ENCODE assay signal across 9 mouse cellular contexts in the genomic region with DNA sequence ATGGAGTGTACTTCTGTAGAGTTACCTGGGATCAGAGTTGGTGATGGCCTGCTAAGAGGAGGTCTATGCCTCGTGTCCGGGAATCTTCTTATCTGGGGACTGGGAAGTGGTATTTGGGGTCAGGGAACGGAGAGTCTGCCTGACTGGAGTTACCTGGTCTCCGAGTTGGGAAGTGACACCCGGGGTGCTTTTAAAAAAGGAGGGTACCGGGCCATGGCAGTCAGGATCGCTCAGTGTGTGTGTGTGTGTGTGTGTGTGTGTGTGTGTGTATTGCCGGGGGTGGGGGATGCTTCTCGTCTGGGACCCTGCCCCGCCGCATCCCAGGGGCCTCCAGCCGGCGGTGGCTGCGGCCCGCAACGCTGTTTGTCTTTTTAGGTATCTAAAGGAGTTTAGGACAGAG. TPM values are rescaled to one million over a fixed set of nuclear protein-coding genes. Genes with fewer than 3 reads are reported as not detected.
A peak's percentile ranks its signal among the peaks of the same experiment; 100 is the strongest.
DNase-seq lines count a peak whose midpoint lies in the region; ATAC-seq and TF ChIP-seq lines count a peak whose summit lies in the region.
"Had no signal": no experiment of that assay in that cellular context is flagged by ENCODE, and none has a peak within 500 bp of the region (broad histone marks: within the 10 kb centered on the region; RNA-seq: fewer than 3 reads in every experiment).

No protein-coding gene starts in this region.

- peaks cover 42% of the 10 kb centered on the region for H3K4me1 ChIP-seq in embryonic facial prominence, embryonic 10.5 days
- peaks cover 20% of the 10 kb centered on the region for H3K4me1 ChIP-seq in hindbrain, postnatal 0 days (ENCODE audit: insufficient read depth, low read length)
- peaks cover 25% of the 10 kb centered on the region for H3K4me1 ChIP-seq in neural tube, embryonic 12.5 days

- H3K4me2 ChIP-seq in hindbrain, postnatal 0 days (ENCODE audit: low read depth, low read length), result peak overlapping the region; percentile 95
- peak overlapping the region; percentile 86 for H3K4me2 ChIP-seq in neural tube, embryonic 12.5 days (replicated peaks)

- TF ChIP-seq CTCF in left cerebral cortex, adult 2 months (IDR thresholded peaks at IDR 0.05), result no peak
- no peak for TF ChIP-seq CTCF in hindbrain, postnatal 0 days (IDR thresholded peaks at IDR 0.05; ENCODE audit: low read depth)

- peak overlapping the region; percentile 86 for H3K9ac ChIP-seq in hindbrain, postnatal 0 days (replicated peaks; ENCODE audit: low read length)
- H3K9ac ChIP-seq in neural tube, embryonic 12.5 days, result peak overlapping the region; percentile 82

- DNase-seq in left cerebral cortex, adult 2 months (ENCODE audit: extremely low spot score in 1 of 2, low spot score in 2 of 2), result no peak
- no peak for DNase-seq in left cerebral cortex, postnatal 10 days (ENCODE audit: extremely low spot score in 1 of 2, low spot score in 2 of 2)
- DNase-seq in embryonic facial prominence, embryonic 10.5 days (ENCODE audit: low spot score), result no peak
- DNase-seq in hindbrain, postnatal 0 days (ENCODE audit: low spot score), result no peak
- no peak for DNase-seq in ovary, postnatal 14 days (ENCODE audit: low spot score)
- no peak for DNase-seq in adrenal gland, adult 18-20 months (ENCODE audit: low spot score in 2 of 2)
- DNase-seq in layer of hippocampus, adult 9-11 months, result no peak

- 4% methylated on average over 16 of the region's 16 CpGs for WGBS in embryonic facial prominence, embryonic 10.5 days
- 5% methylated on average over 16 of the region's 16 CpGs for WGBS in hindbrain, postnatal 0 days
- 5% methylated on average over 15 of the region's 16 CpGs for WGBS in neural tube, embryonic 12.5 days

- ATAC-seq in hindbrain, postnatal 0 days, result no peak
- no peak for ATAC-seq in neural tube, embryonic 12.5 days (ENCODE audit: low FRiP score, low read depth)

- H3K27ac ChIP-seq in left cerebral cortex, adult 2 months, result peak overlapping the region; percentile 93
- H3K27ac ChIP-seq in embryonic facial prominence, embryonic 10.5 days (replicated peaks), result peak overlapping the region; percentile 94
- no peak overlapping the region for H3K27ac ChIP-seq in hindbrain, postnatal 0 days
- H3K27ac ChIP-seq in neural tube, embryonic 12.5 days, result no peak overlapping the region

- intact Hi-C loops in left cerebral cortex, adult 2 months (cut with DNase I), result loop anchor here (2.0 kb wide), 1 partner anchor 32 kb away; no protein-coding TSS in a partner anchor
- intact Hi-C loops in left cerebral cortex, postnatal 10 days (cut with DNase I), result no loop called here

- H3K27me3 ChIP-seq in embryonic facial prominence, embryonic 10.5 days (replicated peaks; ENCODE audit: low read depth, poor library complexity, severe bottlenecking), result no peaks in the 10 kb centered on the region
- H3K27me3 ChIP-seq in hindbrain, postnatal 0 days (ENCODE audit: insufficient read depth, low read length), result no peaks in the 10 kb centered on the region
- H3K27me3 ChIP-seq in neural tube, embryonic 12.5 days (replicated peaks), result no peaks in the 10 kb centered on the region

- peak overlapping the region; percentile 88 for H3K4me3 ChIP-seq in left cerebral cortex, adult 2 months
- H3K4me3 ChIP-seq in embryonic facial prominence, embryonic 10.5 days, result peak overlapping the region; percentile 97
- peak overlapping the region; percentile 98 for H3K4me3 ChIP-seq in hindbrain, postnatal 0 days (ENCODE audit: low read length)
- H3K4me3 ChIP-seq in neural tube, embryonic 12.5 days, result peak overlapping the region; percentile 98

- H3K36me3 ChIP-seq in embryonic facial prominence, embryonic 10.5 days (replicated peaks), result peaks cover 46% of the 10 kb centered on the region
- peaks cover 18% of the 10 kb centered on the region for H3K36me3 ChIP-seq in hindbrain, postnatal 0 days (ENCODE audit: insufficient read depth, low read length)
- peaks cover 8% of the 10 kb centered on the region; the same call in 1 of the 2 replicates for H3K36me3 ChIP-seq in neural tube, embryonic 12.5 days

- no peaks in the 10 kb centered on the region for H3K9me3 ChIP-seq in embryonic facial prominence, embryonic 10.5 days
- H3K9me3 ChIP-seq in hindbrain, postnatal 0 days (ENCODE audit: low read length), result no peaks in the 10 kb centered on the region
- H3K9me3 ChIP-seq in neural tube, embryonic 12.5 days, result no peaks in the 10 kb centered on the region

RNA-seq across cellular contexts. Expression of gene Unkl, which starts 0.9 kb away (rescaled TPM):
- total RNA-seq in left cerebral cortex, adult 2 months (2021), result 10 to 100 TPM; 39.0 to 40.7 TPM
- 10 to 100 TPM; 31.8 to 32.3 TPM for total RNA-seq in left cerebral cortex, postnatal 10 days (2021)
- polyA plus RNA-seq in embryonic facial prominence, embryonic 10.5 days (2016; fragmentation: Nextera tagmentation; extraction: Ambion mirVana), result 9.6 and 10.9 TPM in 2 replicates
- 39.6 and 43.3 TPM in 2 replicates for total RNA-seq in hindbrain, postnatal 0 days (2014; rRNA removed)
- polyA plus RNA-seq in hindbrain, postnatal 0 days (2015; fragmentation: Nextera tagmentation; extraction: Ambion mirVana), result 14.1 and 15.1 TPM in 2 replicates
- 9.4 TPM in 2 replicates for polyA plus RNA-seq in neural tube, embryonic 12.5 days (2016; fragmentation: Nextera tagmentation; extraction: Ambion mirVana)
- 10 to 100 TPM; 15.4 to 16.2 TPM for total RNA-seq in adrenal gland, adult 18-20 months (2021)

RNA-seq across cellular contexts. Expression of gene BC003965, which starts 4.7 kb away (rescaled TPM):
- 10 to 100 TPM; 20.2 to 20.8 TPM for total RNA-seq in left cerebral cortex, adult 2 months (2021)
- total RNA-seq in left cerebral cortex, postnatal 10 days (2021), result 10 to 100 TPM; 17.6 to 17.9 TPM
- 35.5 and 36.9 TPM in 2 replicates for polyA plus RNA-seq in embryonic facial prominence, embryonic 10.5 days (2016; fragmentation: Nextera tagmentation; extraction: Ambion mirVana)
- total RNA-seq in hindbrain, postnatal 0 days (2014; rRNA removed), result 15.7 and 19.9 TPM in 2 replicates
- polyA plus RNA-seq in hindbrain, postnatal 0 days (2015; fragmentation: Nextera tagmentation; extraction: Ambion mirVana), result 27.4 and 29.9 TPM in 2 replicates
- polyA plus RNA-seq in neural tube, embryonic 12.5 days (2016; fragmentation: Nextera tagmentation; extraction: Ambion mirVana), result 34.1 and 36.2 TPM in 2 replicates
- total RNA-seq in adrenal gland, adult 18-20 months (2021), result 10 to 100 TPM; 18.5 to 20.0 TPM

RNA-seq across cellular contexts. Expression of gene Gm38655, which starts 13.8 kb away (rescaled TPM):
- not detected for total RNA-seq in left cerebral cortex, adult 2 months (2021)
- not detected for total RNA-seq in left cerebral cortex, postnatal 10 days (2021)
- not detected in 2 replicates for polyA plus RNA-seq in embryonic facial prominence, embryonic 10.5 days (2016; fragmentation: Nextera tagmentation; extraction: Ambion mirVana)
- total RNA-seq in hindbrain, postnatal 0 days (2014; rRNA removed), result not detected in 2 replicates
- not detected in 2 replicates for polyA plus RNA-seq in hindbrain, postnatal 0 days (2015; fragmentation: Nextera tagmentation; extraction: Ambion mirVana)
- polyA plus RNA-seq in neural tube, embryonic 12.5 days (2016; fragmentation: Nextera tagmentation; extraction: Ambion mirVana), result not detected in 2 replicates
- not detected for total RNA-seq in adrenal gland, adult 18-20 months (2021)
- total RNA-seq: layer of hippocampus, adult 18-20 months had no signal

RNA-seq across cellular contexts. Expression of gene Ccdc154, which starts 26.8 kb away (rescaled TPM):
- under 1 TPM in 1 of 2 experiments, not detected in 1; 0.14 TPM for total RNA-seq in left cerebral cortex, adult 2 months (2021)
- not detected for total RNA-seq in left cerebral cortex, postnatal 10 days (2021)
- not detected in 2 replicates for polyA plus RNA-seq in embryonic facial prominence, embryonic 10.5 days (2016; fragmentation: Nextera tagmentation; extraction: Ambion mirVana)
- total RNA-seq in hindbrain, postnatal 0 days (2014; rRNA removed), result not detected in 2 replicates
- polyA plus RNA-seq in hindbrain, postnatal 0 days (2015; fragmentation: Nextera tagmentation; extraction: Ambion mirVana), result not detected in 2 replicates
- not detected in 2 replicates for polyA plus RNA-seq in neural tube, embryonic 12.5 days (2016; fragmentation: Nextera tagmentation; extraction: Ambion mirVana)
- total RNA-seq in adrenal gland, adult 18-20 months (2021), result under 1 TPM; 0.10 to 0.13 TPM

RNA-seq across cellular contexts. Expression of gene Gnptg, which starts 50.8 kb away (rescaled TPM):
- total RNA-seq in left cerebral cortex, adult 2 months (2021), result 10 to 100 TPM; 78.1 to 81.4 TPM
- total RNA-seq in left cerebral cortex, postnatal 10 days (2021), result 10 to 100 TPM; 60.4 to 67.4 TPM
- 36.1 and 41.5 TPM in 2 replicates for polyA plus RNA-seq in embryonic facial prominence, embryonic 10.5 days (2016; fragmentation: Nextera tagmentation; extraction: Ambion mirVana)
- 87.5 and 89.2 TPM in 2 replicates for total RNA-seq in hindbrain, postnatal 0 days (2014; rRNA removed)
- 128 and 129 TPM in 2 replicates for polyA plus RNA-seq in hindbrain, postnatal 0 days (2015; fragmentation: Nextera tagmentation; extraction: Ambion mirVana)
- 67.1 and 71.3 TPM in 2 replicates for polyA plus RNA-seq in neural tube, embryonic 12.5 days (2016; fragmentation: Nextera tagmentation; extraction: Ambion mirVana)
- total RNA-seq in adrenal gland, adult 18-20 months (2021), result 10 to 100 TPM; 42.4 to 46.5 TPM

Comparison
In these comparisons a context has a peak if more than half of its experiments do, and no peak if none do; other contexts are left out.
1. H3K27ac ChIP-seq: peak in left cerebral cortex, adult 2 months (single experiment) and embryonic facial prominence, embryonic 10.5 days (single experiment); none in hindbrain, postnatal 0 days (single experiment) and neural tube, embryonic 12.5 days (single experiment).
2. Peak in every context shown above with its lines, with median percentiles within 50 percentile points of each other: H3K4me3 ChIP-seq.